Mouse (Mus musculus): ENCODE results near the gene Tedc2. TPM values are rescaled to one million over a fixed set of nuclear protein-coding genes. Genes with fewer than 3 reads are reported as not detected.

Gene Tedc2
- total RNA-seq, 2 experiments from 2014 or later: 5.6 to 6.8 TPM

DNA sequence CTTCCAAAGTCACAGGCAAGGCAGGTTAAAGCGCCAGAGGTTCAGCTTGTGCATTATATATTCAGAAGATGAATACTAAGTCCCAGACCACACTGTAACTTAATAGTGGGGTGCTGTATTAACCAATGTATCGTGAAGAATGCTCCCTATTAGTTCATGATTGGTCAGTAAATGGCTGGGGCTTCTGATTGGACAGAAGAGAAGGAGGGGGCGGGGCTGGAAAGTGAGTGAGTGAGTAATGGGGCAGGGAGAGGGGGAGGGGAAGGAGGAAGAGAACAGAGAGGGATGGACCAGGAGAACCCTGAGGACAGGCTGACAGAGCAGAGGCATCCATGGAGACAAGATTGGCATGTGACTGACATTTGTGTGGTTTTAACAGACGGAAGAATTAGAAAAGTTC lies 3.8 kb downstream of the Tedc2 start:
- ATAC-seq (replicated peaks; ENCODE audit: low FRiP score, poor library complexity, severe bottlenecking): no peak

DNA sequence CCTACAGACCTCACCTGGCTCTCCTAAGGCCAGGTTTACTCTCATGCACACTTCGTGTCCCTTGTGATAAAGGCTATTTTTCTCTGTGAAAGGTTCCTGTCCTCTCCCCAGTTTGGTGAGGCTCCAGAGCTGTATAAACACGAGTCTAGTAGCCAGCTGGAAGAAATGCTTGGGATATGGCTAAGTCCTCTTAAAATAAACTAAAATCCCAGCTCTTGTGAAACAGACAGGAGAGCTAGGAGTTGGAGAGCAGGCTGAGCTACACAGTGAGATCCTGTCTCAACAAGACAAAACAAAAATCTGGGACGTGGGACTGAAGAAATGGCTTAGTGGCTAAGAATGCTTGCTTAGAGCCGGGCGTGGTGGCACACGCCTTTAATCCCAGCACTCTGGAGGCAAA lies 7.5 kb downstream of the Tedc2 start:
- ATAC-seq (replicated peaks; ENCODE audit: low FRiP score, poor library complexity, severe bottlenecking): no peak

DNA sequence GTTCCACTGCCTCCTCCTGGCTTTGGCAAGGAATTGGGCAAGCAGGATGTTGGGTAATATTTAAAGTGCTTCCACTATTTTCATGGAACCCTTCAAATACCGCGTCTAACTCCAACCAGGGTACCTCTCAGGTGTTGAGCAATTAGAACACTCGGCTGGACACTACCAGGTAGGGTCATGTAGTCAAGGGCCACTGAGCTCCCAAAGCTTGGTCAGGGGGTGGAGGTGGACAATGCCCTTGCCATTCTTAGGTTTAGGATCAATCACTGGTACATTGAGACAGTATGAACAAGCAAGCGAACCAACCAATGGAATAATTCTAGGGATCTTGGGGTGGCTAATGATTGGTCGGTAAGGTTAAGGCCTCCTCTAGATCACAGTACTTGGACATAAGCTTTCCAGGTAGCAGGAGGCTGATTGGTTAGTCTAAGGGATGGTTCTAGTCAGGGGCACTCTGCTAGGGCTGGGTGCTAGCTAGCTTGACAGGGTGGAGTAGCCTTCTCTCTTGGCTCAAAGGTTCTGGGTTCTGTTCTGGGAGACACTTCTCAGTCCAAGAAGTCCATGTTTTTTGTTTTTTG lies 8.1 kb downstream of the Tedc2 start:
- ATAC-seq (replicated peaks; ENCODE audit: low FRiP score, poor library complexity, severe bottlenecking): no peak

DNA sequence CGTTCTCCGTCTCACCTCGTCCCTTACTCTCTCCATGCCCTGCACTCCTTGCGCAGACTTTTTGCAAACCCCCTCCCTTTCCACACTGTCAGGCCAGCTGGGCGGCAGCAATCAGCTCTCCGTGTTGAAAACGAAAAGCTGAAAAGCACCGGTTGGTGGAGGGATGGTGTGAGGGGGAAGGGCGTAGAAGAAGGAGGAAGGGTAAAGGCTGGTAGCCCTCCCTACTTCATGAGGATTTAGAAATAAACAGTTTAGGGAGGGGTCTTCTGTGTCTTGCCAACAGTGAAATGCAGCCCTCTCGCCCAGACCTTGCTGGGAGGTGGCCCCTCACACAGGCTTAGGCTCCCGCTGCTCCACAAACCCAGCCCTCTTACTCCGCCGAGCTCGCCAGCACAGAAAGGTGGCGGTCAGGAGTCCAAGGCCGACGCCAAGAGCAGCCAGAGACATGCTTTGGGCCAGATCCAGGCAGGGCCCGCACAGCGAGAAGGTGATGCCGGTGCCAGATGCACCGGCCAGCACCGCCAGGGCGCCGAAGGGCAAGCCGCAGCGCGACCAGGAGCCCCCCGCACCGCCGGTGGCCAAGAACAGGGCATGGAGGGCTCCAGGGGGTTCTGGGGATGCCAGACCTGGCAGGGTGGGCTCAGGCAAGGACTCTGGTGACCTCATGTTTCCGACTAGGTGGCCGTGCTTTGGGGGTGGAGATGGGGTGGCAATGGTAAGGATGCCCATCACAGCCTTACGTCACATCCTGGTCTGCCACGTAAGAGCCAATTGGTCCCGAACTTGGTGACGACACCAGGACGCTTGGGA lies 8.8 kb downstream of the Tedc2 start:
- no peak for ATAC-seq (replicated peaks; ENCODE audit: low FRiP score, poor library complexity, severe bottlenecking)

DNA sequence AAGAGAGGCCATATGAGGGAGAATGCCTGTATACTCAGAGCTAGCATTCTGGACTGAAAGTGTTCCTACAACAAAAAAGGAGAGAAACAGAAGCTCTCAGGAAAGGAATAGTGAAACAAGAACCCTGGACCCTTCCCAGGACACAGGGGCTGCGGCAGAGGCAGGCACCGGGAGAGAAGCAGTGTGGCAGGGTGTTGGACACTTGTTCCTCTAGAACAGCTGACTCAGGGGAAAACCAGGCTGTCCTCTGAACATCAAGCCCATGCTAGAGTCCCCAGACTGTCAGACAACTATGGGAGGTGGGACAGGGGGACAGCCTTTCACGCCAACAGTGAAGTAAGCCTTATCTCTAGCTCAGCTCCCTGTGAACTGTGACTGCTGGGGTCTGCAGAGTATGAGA lies 10.1 kb downstream of the Tedc2 start:
- ATAC-seq (replicated peaks; ENCODE audit: low FRiP score, poor library complexity, severe bottlenecking): no peak

GRCm38 (mm10) chr17:24209916-24210240 lies 10.8 kb downstream of the Tedc2 start:
- ATAC-seq (replicated peaks; ENCODE audit: low FRiP score, poor library complexity, severe bottlenecking): no peak

DNA sequence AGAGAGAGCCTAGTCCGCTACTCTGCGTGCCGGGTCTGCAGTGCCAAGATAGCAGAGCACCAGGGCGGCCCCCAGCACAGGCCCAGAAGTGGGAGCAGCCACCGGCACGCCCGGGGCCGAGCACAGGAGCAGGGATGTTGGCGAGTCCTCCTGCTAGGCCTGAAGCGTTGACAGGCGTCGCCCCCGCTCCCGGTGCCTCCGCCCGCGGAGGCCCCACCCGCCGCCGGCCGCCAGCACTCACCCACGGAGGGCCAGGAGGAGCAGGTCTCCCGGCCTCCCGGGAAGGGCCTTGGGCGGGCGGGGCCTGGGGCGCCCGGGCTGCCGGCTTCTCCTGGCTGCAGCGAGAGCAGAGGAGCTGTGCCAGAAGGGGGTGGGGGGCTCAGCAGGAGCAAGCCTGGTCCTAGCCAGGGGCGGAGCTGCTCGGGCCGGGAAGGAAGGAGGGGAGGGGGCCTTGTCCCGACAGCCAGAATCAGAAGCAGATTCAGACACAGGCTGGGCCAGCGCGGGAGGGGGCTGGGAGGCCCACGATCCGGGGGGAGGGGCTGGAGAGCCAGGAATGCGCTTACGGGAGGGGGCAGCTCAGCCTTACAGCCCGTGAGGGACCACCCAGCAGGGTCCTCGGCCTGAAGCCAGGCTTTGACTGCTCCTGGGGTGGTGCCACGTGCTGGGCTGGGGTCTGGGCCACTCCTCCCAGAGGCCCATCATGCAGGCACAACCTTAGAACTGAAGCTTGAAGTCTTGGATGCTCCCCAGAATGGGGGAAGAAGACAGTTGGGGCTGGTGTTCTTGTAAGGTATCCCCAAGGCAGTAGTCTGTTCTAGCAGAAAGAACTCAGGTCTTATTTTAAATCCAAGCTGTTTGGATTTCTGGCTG lies 11.4 kb downstream of the Tedc2 start, which contains the start of gene Ntn3:
Gene Ntn3 (minus strand): TSS at position 489 of the 873 bp plus-strand sequence.
- peak; percentile 67 for ATAC-seq (replicated peaks; ENCODE audit: low FRiP score, poor library complexity, severe bottlenecking)

DNA sequence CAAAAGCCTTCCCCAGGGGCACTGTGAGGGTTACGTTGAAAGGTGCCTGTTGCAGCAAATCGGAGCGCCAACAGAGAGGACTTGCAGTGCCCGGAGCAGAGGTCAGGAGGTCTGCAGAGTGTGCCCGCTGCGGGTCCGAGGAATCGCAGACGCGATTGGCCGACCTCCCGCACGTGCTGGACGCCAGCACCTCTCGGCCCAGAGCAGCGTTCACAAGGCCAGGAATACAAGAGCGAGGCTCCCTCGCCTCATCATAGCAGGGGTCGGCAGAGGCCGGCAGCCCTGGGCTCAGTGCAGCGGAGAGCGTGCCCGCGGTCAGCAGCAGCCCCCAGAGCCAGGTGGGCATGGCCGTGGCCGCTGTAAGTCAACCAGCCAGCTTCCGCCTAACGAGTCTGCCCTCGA lies 12.0 kb downstream of the Tedc2 start:
- ATAC-seq (replicated peaks; ENCODE audit: low FRiP score, poor library complexity, severe bottlenecking): peak; percentile 2; the same call in 1 of the 2 replicates

- ATAC-seq (replicated peaks; ENCODE audit: low FRiP score, poor library complexity, severe bottlenecking): no peak
These were observed 12.6 kb downstream of the Tedc2 start for GRCm38 (mm10) chr17:24207768-24208640.

- ATAC-seq (replicated peaks; ENCODE audit: low FRiP score, poor library complexity, severe bottlenecking): peak; percentile 51
These were observed 13.9 kb downstream of the Tedc2 start for GRCm38 (mm10) chr17:24206451-24207351.

- 0 out of 2 replicates have a peak, but pooled peaks have one; percentile 14 for ATAC-seq (replicated peaks; ENCODE audit: low FRiP score, poor library complexity, severe bottlenecking)
These were observed 14.7 kb downstream of the Tedc2 start for GRCm38 (mm10) chr17:24205908-24206361.

GRCm38 (mm10) chr17:24205284-24205888 lies 15.3 kb downstream of the Tedc2 start, which contains the start of gene Tbc1d24:
Gene Tbc1d24 (minus strand): TSS chr17:24205562.
- peak; percentile 48 for ATAC-seq (replicated peaks; ENCODE audit: low FRiP score, poor library complexity, severe bottlenecking)

DNA sequence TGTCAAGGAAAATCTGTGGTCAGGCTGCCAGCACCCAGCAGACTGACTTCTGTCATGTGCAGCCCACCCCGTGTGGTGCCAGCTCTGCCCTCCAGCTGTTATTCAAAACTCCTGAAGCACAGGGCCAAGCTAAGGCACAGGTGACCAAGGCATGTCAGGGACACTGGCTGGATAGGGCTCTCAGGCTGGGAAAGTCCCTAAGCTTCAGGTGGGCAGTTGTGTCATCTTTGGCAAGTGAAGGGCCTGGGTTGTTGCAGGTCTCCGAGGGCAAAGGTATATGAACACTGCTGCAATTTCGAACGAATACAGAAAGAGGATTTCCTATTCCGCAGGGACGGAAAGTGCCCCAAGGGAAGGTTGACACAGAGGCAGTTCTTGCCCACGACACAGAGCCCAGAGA lies 15.8 kb downstream of the Tedc2 start:
- ATAC-seq (replicated peaks; ENCODE audit: low FRiP score, poor library complexity, severe bottlenecking): no peak

DNA sequence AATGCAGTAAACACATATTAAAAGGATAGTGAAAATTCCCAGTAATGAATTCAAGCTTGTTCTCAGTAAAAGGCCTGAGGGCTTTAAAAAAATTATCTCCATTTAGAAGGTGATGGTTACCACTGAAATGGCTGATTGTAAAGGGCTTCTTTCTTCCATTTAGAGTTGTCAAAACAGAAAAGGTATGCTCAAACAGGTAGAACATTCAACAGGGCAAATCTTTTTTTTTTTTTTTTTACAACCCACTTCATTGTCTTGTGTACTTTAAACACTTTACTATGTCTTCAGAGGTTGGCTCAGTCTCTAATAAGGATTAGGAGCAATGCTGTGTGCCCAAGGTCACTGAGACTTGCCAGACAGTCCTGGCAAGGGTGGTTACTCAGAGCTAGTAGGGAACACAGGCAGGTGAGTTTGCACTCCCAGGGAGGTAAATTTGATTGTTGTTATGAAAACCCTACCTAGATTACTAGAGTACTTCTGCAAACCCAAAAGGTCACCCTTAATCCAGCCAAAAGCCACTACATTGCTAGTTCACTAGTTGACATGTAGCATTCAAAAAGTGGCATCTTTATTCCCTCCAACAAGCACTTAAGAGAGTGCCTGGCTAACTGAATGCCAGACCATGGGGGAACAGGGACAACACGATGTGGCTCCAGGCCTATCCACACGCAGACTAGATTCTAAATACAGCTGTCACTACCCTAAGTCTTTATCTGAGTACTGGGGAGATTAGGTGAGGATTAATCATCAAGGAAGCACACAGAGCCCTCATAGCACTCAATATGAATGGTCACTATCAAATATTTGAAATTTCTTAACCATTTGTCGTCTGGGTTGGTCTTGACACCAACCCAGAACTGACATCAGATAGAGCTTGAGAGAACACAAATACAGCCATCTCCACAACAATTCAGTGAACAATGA lies 16.8 kb downstream of the Tedc2 start:
- no peak for ATAC-seq (replicated peaks; ENCODE audit: low FRiP score, poor library complexity, severe bottlenecking)

- ATAC-seq (replicated peaks; ENCODE audit: low FRiP score, poor library complexity, severe bottlenecking): peak; percentile 30
These were observed 17.6 kb downstream of the Tedc2 start for GRCm38 (mm10) chr17:24203068-24203467.

- no peak for ATAC-seq (replicated peaks; ENCODE audit: low FRiP score, poor library complexity, severe bottlenecking)
These were observed 19.6 kb downstream of the Tedc2 start for GRCm38 (mm10) chr17:24201092-24201491.

DNA sequence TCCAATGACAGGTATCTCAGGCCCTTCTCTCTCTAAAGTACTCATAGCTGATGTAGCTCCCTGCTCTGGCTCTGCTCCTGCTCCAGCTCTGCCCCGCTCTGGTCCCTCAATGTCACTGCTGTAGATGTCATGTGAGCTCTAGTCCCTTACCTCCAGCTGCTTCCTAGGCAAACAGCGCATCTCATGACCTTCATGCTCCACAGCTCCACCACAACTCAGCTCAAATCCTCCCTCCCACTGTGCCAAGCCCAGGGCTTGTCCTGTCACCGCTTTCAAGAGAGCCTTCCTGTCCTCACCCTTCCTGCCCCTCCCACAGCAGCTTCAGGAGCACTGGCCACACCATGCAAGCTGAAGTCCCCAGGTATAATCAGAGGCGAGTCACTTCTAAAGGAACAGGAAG lies 20.9 kb downstream of the Tedc2 start:
- no peak for ATAC-seq (replicated peaks; ENCODE audit: low FRiP score, poor library complexity, severe bottlenecking)

Data from erythroblast, adult 5-6 weeks (primary cell).